Mouse (Mus musculus) intestine, embryonic 16.5 days (tissue): ENCODE data around the gene Cenpn. TPM values are rescaled to one million over a fixed set of nuclear protein-coding genes. Genes with fewer than 3 reads are reported as not detected.

Source experiments
- ATAC-seq: fragments of 200-750 bp; cut with Nextera tagmentation; 2 replicates; pipeline ENCODE4 v1.8.0; 2017; ENCODE audit warnings: moderate TSS enrichment, moderate library complexity
- H3K27ac ChIP-seq: fragments of 300-500 bp; sonication (generic); 2 replicates; pipeline ENCODE4 v1.5.1; 2014; ENCODE audit warnings: mild to moderate bottlenecking, low read length
- H3K27me3 ChIP-seq: fragments of 300-500 bp; sonication (generic); replicated peaks from 2 replicates; pipeline ENCODE4 v1.6.1; 2014; ENCODE audit warnings: low read length, control low read depth, mixed read lengths; ENCODE audit not compliant: control insufficient read depth, insufficient read depth
- H3K36me3 ChIP-seq: fragments of 300-500 bp; sonication (generic); 2 replicates; pipeline ENCODE4 v1.6.1; 2014; ENCODE audit warnings: low read length, control low read depth; ENCODE audit not compliant: control insufficient read depth, insufficient read depth
- H3K4me1 ChIP-seq: fragments of 300-500 bp; sonication (generic); 2 replicates; pipeline ENCODE4 v1.6.1; 2014; ENCODE audit warnings: low read length, control low read depth, mixed read lengths; ENCODE audit not compliant: control insufficient read depth, insufficient read depth
- H3K4me2 ChIP-seq: fragments of 300-500 bp; sonication (generic); 2 replicates; pipeline ENCODE4 v1.6.1; 2014; ENCODE audit warnings: low read depth, low read length, control low read depth
- H3K4me3 ChIP-seq: fragments of 300-500 bp; sonication (generic); 2 replicates; pipeline ENCODE4 v1.5.1; 2014; ENCODE audit warnings: mild to moderate bottlenecking, low read length
- H3K9ac ChIP-seq: fragments of 300-500 bp; sonication (generic); 2 replicates; pipeline ENCODE4 v1.6.1; 2014; ENCODE audit warnings: low read depth, low read length
- H3K9me3 ChIP-seq: fragments of 300-500 bp; sonication (generic); 2 replicates; pipeline ENCODE4 v1.6.1; 2016; ENCODE audit warnings: low read length, control low read depth; ENCODE audit not compliant: control insufficient read depth
- WGBS: fragments of 180-500 bp; shearing (Covaris S2); extraction: QIAGEN DNeasy Blood & Tissue Kit; methylation state at CpG from one replicate; pipeline ENCODE4 v1.1.7; 2014; 5-methylcytosine and 5-hydroxymethylcytosine counted together
- polyA plus RNA-seq: library from polyadenylated mRNA; unstranded; fragments of >200 nt; fragmentation: Nextera tagmentation; extraction: Ambion mirVana; gene quantifications from 2 replicates; pipeline ENCODE4 v1.2.1, GENCODE M21; 2015

Gene Cenpn
- polyA plus RNA-seq, 1 experiment from 2014 or later: 26.9 TPM

DNA sequence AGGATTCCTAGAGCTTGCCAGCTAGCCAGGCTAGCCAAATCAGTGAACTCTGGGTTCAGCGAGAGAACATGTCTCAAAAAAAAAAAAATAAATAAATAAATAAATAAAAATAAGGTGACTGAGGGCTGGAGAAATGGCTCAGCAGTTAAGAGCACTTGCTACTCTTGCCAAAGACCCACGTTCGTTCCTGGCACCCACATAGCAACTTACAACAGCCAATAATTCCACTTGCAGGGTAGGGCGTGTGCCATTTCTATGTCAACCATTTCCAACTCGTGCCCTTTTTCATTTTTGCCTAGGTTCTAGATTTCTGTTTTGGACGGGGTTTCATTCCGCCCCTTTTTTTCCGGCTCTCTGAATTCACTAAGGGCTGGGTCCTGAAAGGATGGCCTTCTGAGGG is 56.5 kb downstream of the Cenpn start:
- Histone ChIP-seq H3K36me3 (no peaks in the 10 kb centered on the region), H3K4me1 (peaks cover 15% of the 10 kb centered on the region), H3K4me3 (peak overlapping the region; percentile 95), H3K27me3 (no peaks in the 10 kb centered on the region), H3K9me3 (no peaks in the 10 kb centered on the region), H3K27ac (no peak overlapping the region), H3K9ac (peak overlapping the region; percentile 64), H3K4me2 (peak overlapping the region; percentile 88)
- ATAC-seq: no peak
- WGBS: 28% methylated on average over 8 of the region's 8 CpGs

DNA sequence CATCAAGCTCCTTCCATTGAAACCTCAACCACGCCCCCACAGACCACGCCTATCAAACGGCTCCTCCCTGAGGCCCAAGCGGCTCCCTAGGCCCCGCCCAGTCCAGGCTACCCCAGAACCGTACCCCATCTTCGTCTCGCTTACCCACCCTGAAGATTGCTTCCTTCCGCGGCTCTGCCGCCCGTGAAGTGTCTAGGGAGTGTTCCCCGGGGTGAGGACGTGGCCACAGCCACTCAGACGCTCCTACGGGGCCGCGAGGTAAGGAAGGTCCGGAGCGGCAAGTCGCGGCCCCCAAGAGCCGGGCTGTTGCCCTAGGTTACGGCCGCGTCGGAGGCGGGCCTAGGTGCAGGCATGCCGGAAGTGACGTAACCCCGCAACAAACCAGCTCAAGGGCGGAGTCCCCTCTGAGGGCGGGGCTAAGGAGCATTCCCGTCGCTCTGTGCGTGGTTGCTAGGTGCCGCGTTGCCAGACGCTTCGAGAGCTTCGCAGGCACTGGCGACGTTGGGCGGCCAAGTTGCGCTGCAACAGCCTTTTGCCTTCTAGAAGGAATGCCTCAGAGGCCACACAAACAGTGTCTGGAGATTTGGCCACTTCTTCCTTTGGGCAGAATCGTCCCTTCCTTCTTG is 57.2 kb downstream of the Cenpn start, which contains the start of gene 1700030J22Rik:
Gene 1700030J22Rik, minus strand, starts transcription at position 329 of the 626 bp plus-strand sequence.
- Histone ChIP-seq H3K27ac (no peak within 1 kb of the TSS), H3K4me3 (peak within 1 kb of the TSS; percentile 95), H3K9ac (peak within 1 kb of the TSS; percentile 64), H3K9me3 (no peaks in the 10 kb centered on the region), H3K27me3 (no peaks in the 10 kb centered on the region), H3K36me3 (no peaks in the 10 kb centered on the region), H3K4me2 (peak within 1 kb of the TSS; percentile 88), H3K4me1 (peaks cover 15% of the 10 kb centered on the region)
- WGBS: under 1% methylated on average over 46 of the region's 46 CpGs
- ATAC-seq: peak; percentile 99

DNA sequence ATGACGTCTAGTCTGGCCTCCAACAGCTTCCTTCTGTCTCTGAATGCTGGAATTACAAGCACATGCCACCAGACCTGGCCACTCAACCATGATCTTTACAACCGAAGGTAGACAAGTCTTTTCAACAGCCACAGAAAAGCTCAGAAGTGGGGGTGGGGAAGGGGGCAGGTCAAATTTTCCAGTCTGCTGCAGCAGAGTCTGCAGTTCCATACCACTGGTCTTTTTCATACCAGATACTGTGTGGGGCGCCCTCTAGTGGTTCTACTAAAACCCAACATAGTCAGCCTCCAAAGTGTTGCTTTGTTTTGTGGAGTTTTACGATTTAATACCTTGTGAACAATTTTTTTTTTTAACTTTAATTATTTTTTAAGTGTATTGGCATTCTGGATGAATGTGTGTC is 58.6 kb downstream of the Cenpn start:
- Histone ChIP-seq H3K27ac (no peak overlapping the region), H3K4me1 (peaks cover 15% of the 10 kb centered on the region), H3K27me3 (no peaks in the 10 kb centered on the region), H3K9ac (no peak overlapping the region), H3K9me3 (no peaks in the 10 kb centered on the region), H3K4me2 (no peak overlapping the region), H3K4me3 (no peak overlapping the region), H3K36me3 (0 out of 2 replicates have a peak, but pooled peaks cover 2% of the 10 kb centered on the region)
- ATAC-seq: no peak
- WGBS: 19% methylated on average over 4 of the region's 4 CpGs

DNA sequence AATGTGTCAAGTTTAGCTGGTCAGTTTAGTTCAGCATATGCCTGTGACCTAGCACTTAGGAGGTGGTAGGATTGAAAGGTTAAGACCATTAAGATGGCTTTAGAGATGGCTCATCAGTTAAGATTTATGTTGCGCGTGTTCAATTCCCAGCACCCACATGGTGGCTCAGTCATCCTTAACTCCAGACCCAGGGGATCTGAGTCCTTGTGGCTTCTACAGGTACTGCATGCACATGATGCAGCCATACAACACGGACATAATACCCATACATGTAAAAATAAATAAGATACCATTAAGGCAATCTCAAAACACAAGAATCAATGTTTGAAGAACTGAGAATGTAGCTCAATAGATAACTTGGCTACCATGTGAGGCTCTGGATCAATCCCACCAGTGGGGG is 68.3 kb downstream of the Cenpn start:
- 95% methylated on average over 3 of the region's 3 CpGs for WGBS
- Histone ChIP-seq H3K9me3 (no peaks in the 10 kb centered on the region), H3K4me2 (no peak overlapping the region), H3K27ac (no peak overlapping the region), H3K9ac (no peak overlapping the region), H3K4me1 (peaks cover 9% of the 10 kb centered on the region; the same call in 1 of the 2 replicates), H3K4me3 (no peak overlapping the region), H3K27me3 (no peaks in the 10 kb centered on the region), H3K36me3 (0 out of 2 replicates have a peak, but pooled peaks cover under 1% of the 10 kb centered on the region)
- ATAC-seq: no peak

Other genes with a start within 250 kb of the Cenpn start
- 4.0 and 4.3 TPM in 2 replicates for gene Cdyl2, start 188.7 kb upstream of the Cenpn start, polyA plus RNA-seq
- gene Cmc2, start 275 bp upstream of the Cenpn start, polyA plus RNA-seq: 68.1 and 77.2 TPM in 2 replicates
- gene Atmin, start 21.7 kb downstream of the Cenpn start, polyA plus RNA-seq: 7.9 and 9.6 TPM in 2 replicates
- 0.76 and 0.80 TPM in 2 replicates for gene 1700030J22Rik, start 57.2 kb downstream of the Cenpn start, polyA plus RNA-seq
- 164 and 173 TPM in 2 replicates for gene Gcsh, start 71.8 kb downstream of the Cenpn start, polyA plus RNA-seq
- 0.18 and 0.28 TPM in 2 replicates for gene Pkd1l2, start 160.7 kb downstream of the Cenpn start, polyA plus RNA-seq
- 1.2 TPM in 2 replicates for gene Bco1, start 174.1 kb downstream of the Cenpn start, polyA plus RNA-seq
- gene Gan, start 236.4 kb downstream of the Cenpn start, polyA plus RNA-seq: 1.5 TPM in 2 replicates